Comparison of ENCODE assay signal across 12 mouse cellular contexts in genomic region chr15:84070116-84070676, GRCm38 (mm10). TPM values are rescaled to one million over a fixed set of nuclear protein-coding genes. Genes with fewer than 3 reads are reported as not detected.
A peak's percentile ranks its signal among the peaks of the same experiment; 100 is the strongest.
DNase-seq lines count a peak whose midpoint lies in the region; ATAC-seq and TF ChIP-seq lines count a peak whose summit lies in the region.
"Had no signal": no experiment of that assay in that cellular context is flagged by ENCODE, and none has a peak within 500 bp of the region (broad histone marks: within the 10 kb centered on the region; RNA-seq: fewer than 3 reads in every experiment).

No protein-coding gene starts in this region.

- no peak overlapping the region for H3K4me3 ChIP-seq in kidney, postnatal 0 days (replicated peaks; ENCODE audit: low read depth, low read length)
- H3K4me3 ChIP-seq in embryonic facial prominence, embryonic 12.5 days, result peak overlapping the region; percentile 10; the same call in 1 of the 2 replicates
- no peak overlapping the region for H3K4me3 ChIP-seq in intestine, embryonic 15.5 days (replicated peaks)
- no peak overlapping the region for H3K4me3 ChIP-seq in neural tube, embryonic 12.5 days
- H3K4me3 ChIP-seq: liver, embryonic 12.5 days had no signal

- 2% methylated on average over 13 of the region's 13 CpGs for WGBS in kidney, postnatal 0 days
- 2% methylated on average over 13 of the region's 13 CpGs for WGBS in embryonic facial prominence, embryonic 12.5 days
- 3% methylated on average over 13 of the region's 13 CpGs for WGBS in intestine, embryonic 15.5 days
- 7% methylated on average over 13 of the region's 13 CpGs for WGBS in neural tube, embryonic 12.5 days

- no peak for ATAC-seq in kidney, postnatal 0 days (replicated peaks; ENCODE audit: low FRiP score, low read depth)
- ATAC-seq in embryonic facial prominence, embryonic 12.5 days (ENCODE audit: insufficient number of reproducible peaks, insufficient read depth, low FRiP score, low TSS enrichment), result no peak
- no peak for ATAC-seq in intestine, embryonic 15.5 days
- no peak for ATAC-seq in neural tube, embryonic 12.5 days (ENCODE audit: low FRiP score, low read depth)
- ATAC-seq in megakaryocyte progenitor cell, adult 5-6 weeks (replicated peaks; ENCODE audit: poor library complexity), result no peak
- ATAC-seq: liver, embryonic 12.5 days had no signal

- H3K36me3 ChIP-seq in kidney, postnatal 0 days (ENCODE audit: insufficient read depth, low read length), result no peaks in the 10 kb centered on the region
- H3K36me3 ChIP-seq in embryonic facial prominence, embryonic 12.5 days, result no peaks in the 10 kb centered on the region
- H3K36me3 ChIP-seq in intestine, embryonic 15.5 days, result no peaks in the 10 kb centered on the region
- H3K36me3 ChIP-seq in neural tube, embryonic 12.5 days, result no peaks in the 10 kb centered on the region
- H3K36me3 ChIP-seq: liver, embryonic 12.5 days had no signal

- peaks cover 30% of the 10 kb centered on the region for H3K27me3 ChIP-seq in kidney, postnatal 0 days (ENCODE audit: insufficient read depth, low read length)
- H3K27me3 ChIP-seq in embryonic facial prominence, embryonic 12.5 days, result peaks cover 63% of the 10 kb centered on the region
- H3K27me3 ChIP-seq in intestine, embryonic 15.5 days (replicated peaks), result peaks cover 48% of the 10 kb centered on the region
- peaks cover 35% of the 10 kb centered on the region for H3K27me3 ChIP-seq in neural tube, embryonic 12.5 days (replicated peaks)

- no peaks in the 10 kb centered on the region for H3K4me1 ChIP-seq in kidney, postnatal 0 days (replicated peaks; ENCODE audit: insufficient read depth, low read length)
- H3K4me1 ChIP-seq in embryonic facial prominence, embryonic 12.5 days, result peaks cover 27% of the 10 kb centered on the region
- 0 out of 2 replicates have a peak, but pooled peaks cover 5% of the 10 kb centered on the region for H3K4me1 ChIP-seq in intestine, embryonic 15.5 days (replicated peaks)
- peaks cover 19% of the 10 kb centered on the region for H3K4me1 ChIP-seq in neural tube, embryonic 12.5 days
- H3K4me1 ChIP-seq: liver, embryonic 12.5 days had no signal

- peak overlapping the region; percentile 3; the same call in 1 of the 2 replicates for H3K4me2 ChIP-seq in kidney, postnatal 0 days (ENCODE audit: low read length)
- peak overlapping the region; percentile 37 for H3K4me2 ChIP-seq in embryonic facial prominence, embryonic 12.5 days (replicated peaks)
- peak overlapping the region; percentile 26 for H3K4me2 ChIP-seq in intestine, embryonic 15.5 days (replicated peaks)
- peak overlapping the region; percentile 19; the same call in 1 of the 2 replicates for H3K4me2 ChIP-seq in neural tube, embryonic 12.5 days (replicated peaks)
- H3K4me2 ChIP-seq: liver, embryonic 12.5 days had no signal

- peak; percentile 50 for DNase-seq in kidney, postnatal 0 days (ENCODE audit: low spot score)
- no peak for DNase-seq in kidney, adult 11 months
- no peak for DNase-seq in urinary bladder, adult 2 months (ENCODE audit: low spot score)
- DNase-seq in cerebellum, postnatal 10 days, result no peak

- no peak for TF ChIP-seq CTCF in kidney, postnatal 0 days (IDR thresholded peaks at IDR 0.05; ENCODE audit: low read depth)

- H3K9ac ChIP-seq in kidney, postnatal 0 days (ENCODE audit: low read depth, low read length), result no peak overlapping the region
- H3K9ac ChIP-seq in embryonic facial prominence, embryonic 12.5 days, result no peak overlapping the region
- no peak overlapping the region for H3K9ac ChIP-seq in intestine, embryonic 15.5 days
- no peak overlapping the region for H3K9ac ChIP-seq in neural tube, embryonic 12.5 days
- H3K9ac ChIP-seq: liver, embryonic 12.5 days had no signal

- no peaks in the 10 kb centered on the region for H3K9me3 ChIP-seq in kidney, postnatal 0 days (replicated peaks; ENCODE audit: low read length)
- H3K9me3 ChIP-seq in embryonic facial prominence, embryonic 12.5 days, result peaks cover 5% of the 10 kb centered on the region
- 0 out of 2 replicates have a peak, but pooled peaks cover 3% of the 10 kb centered on the region for H3K9me3 ChIP-seq in intestine, embryonic 15.5 days
- no peaks in the 10 kb centered on the region; the same call in 1 of the 2 replicates for H3K9me3 ChIP-seq in neural tube, embryonic 12.5 days

- H3K27ac ChIP-seq in kidney, postnatal 0 days, result no peak overlapping the region
- H3K27ac ChIP-seq in embryonic facial prominence, embryonic 12.5 days, result no peak overlapping the region
- no peak overlapping the region for H3K27ac ChIP-seq in intestine, embryonic 15.5 days
- no peak overlapping the region for H3K27ac ChIP-seq in neural tube, embryonic 12.5 days
- H3K27ac ChIP-seq: liver, embryonic 12.5 days had no signal

RNA-seq across cellular contexts. Expression of gene Efcab6, which starts 5.0 kb away (rescaled TPM):
- 0.57 and 0.63 TPM in 2 replicates for polyA plus RNA-seq in kidney, postnatal 0 days (2015; fragmentation: Nextera tagmentation; extraction: Ambion mirVana)
- polyA plus RNA-seq in embryonic facial prominence, embryonic 12.5 days (2016; fragmentation: Nextera tagmentation; extraction: Ambion mirVana), result 0.20 and 0.45 TPM in 2 replicates
- polyA plus RNA-seq in intestine, embryonic 15.5 days (2015; fragmentation: Nextera tagmentation; extraction: Ambion mirVana), result 0.05 and 0.10 TPM in 2 replicates
- polyA plus RNA-seq in neural tube, embryonic 12.5 days (2016; fragmentation: Nextera tagmentation; extraction: Ambion mirVana), result 0.41 and 0.46 TPM in 2 replicates
- polyA plus RNA-seq in urinary bladder, adult 2 months (2012; rRNA removed), result 0.09 and 0.12 TPM in 2 replicates
- not detected in 2 replicates for total RNA-seq in megakaryocyte progenitor cell, adult 5-6 weeks (2015)
- total RNA-seq in megakaryocyte progenitor cell, adult 5-6 weeks (2017), result not detected in 2 replicates
- polyA plus RNA-seq: large intestine, adult 2 months; liver, embryonic 12.5 days had no signal

RNA-seq across cellular contexts. Expression of gene Sult4a1, which starts 35.4 kb away (rescaled TPM):
- 0.34 and 0.52 TPM in 2 replicates for polyA plus RNA-seq in kidney, postnatal 0 days (2015; fragmentation: Nextera tagmentation; extraction: Ambion mirVana)
- polyA plus RNA-seq in embryonic facial prominence, embryonic 12.5 days (2016; fragmentation: Nextera tagmentation; extraction: Ambion mirVana), result 13.1 and 15.3 TPM in 2 replicates
- polyA plus RNA-seq in intestine, embryonic 15.5 days (2015; fragmentation: Nextera tagmentation; extraction: Ambion mirVana), result 4.7 and 6.1 TPM in 2 replicates
- 42.9 and 46.7 TPM in 2 replicates for polyA plus RNA-seq in neural tube, embryonic 12.5 days (2016; fragmentation: Nextera tagmentation; extraction: Ambion mirVana)
- polyA plus RNA-seq in urinary bladder, adult 2 months (2012; rRNA removed), result 2.0 and 2.4 TPM in 2 replicates
- total RNA-seq in megakaryocyte progenitor cell, adult 5-6 weeks (2015), result not detected in 2 replicates
- not detected in 2 replicates for total RNA-seq in megakaryocyte progenitor cell, adult 5-6 weeks (2017)
- total RNA-seq: gastrocnemius, postnatal 4 days had no signal

RNA-seq across cellular contexts. Expression of gene Pnpla5, which starts 52.8 kb away (rescaled TPM):
- polyA plus RNA-seq in kidney, postnatal 0 days (2015; fragmentation: Nextera tagmentation; extraction: Ambion mirVana), result not detected in 2 replicates
- polyA plus RNA-seq in embryonic facial prominence, embryonic 12.5 days (2016; fragmentation: Nextera tagmentation; extraction: Ambion mirVana), result not detected in 2 replicates
- polyA plus RNA-seq in intestine, embryonic 15.5 days (2015; fragmentation: Nextera tagmentation; extraction: Ambion mirVana), result not detected in 2 replicates
- polyA plus RNA-seq in neural tube, embryonic 12.5 days (2016; fragmentation: Nextera tagmentation; extraction: Ambion mirVana), result not detected in 2 replicates
- polyA plus RNA-seq in urinary bladder, adult 2 months (2012; rRNA removed), result 0.06 TPM in 1 of 2 replicates, not detected in the other
- not detected in 2 replicates for total RNA-seq in megakaryocyte progenitor cell, adult 5-6 weeks (2015)
- total RNA-seq in megakaryocyte progenitor cell, adult 5-6 weeks (2017), result not detected in 2 replicates
- total RNA-seq: adrenal gland, postnatal 4 days; gastrocnemius, postnatal 4 days had no signal
